Mouse (Mus musculus) testis, adult 2 months (tissue): ENCODE data around the gene AI464131.

Experiments
- CTCF ChIP-seq: fragments of 200-500 bp; IDR thresholded peaks from 2 replicates; pipeline ENCODE4 v1.5.1; 2012; ENCODE audit warnings: low read depth, mild to moderate bottlenecking, inconsistent platforms, low read length, moderate library complexity; ENCODE audit not compliant: control insufficient read depth, insufficient read depth, insufficient replicate concordance
- POLR2A ChIP-seq: fragments of 200-500 bp; IDR thresholded peaks from 2 replicates; pipeline ENCODE4 v1.6.1; 2012; ENCODE audit warnings: low read depth, mild to moderate bottlenecking, inconsistent platforms, low read length, moderate library complexity; ENCODE audit not compliant: control insufficient read depth

- TF ChIP-seq CTCF (no peak), POLR2A (no peak)
These were observed 29.5 kb upstream of the AI464131 start for GRCm38 (mm10) chr4:41532420-41532819.
